Mouse (Mus musculus) adrenal gland (tissue): ENCODE data around the gene Thbd.

Experiments used
- intact Hi-C: fragments of 180-260 bp; cut with DNase I; formaldehyde crosslinking; loops from one replicate; pipeline ENCODE4 v1.15.1; 2025

The Thbd gene

GRCm38 (mm10) chr2:148387652-148388581 lies 20.1 kb downstream of the Thbd start:
- intact Hi-C loops = no loop called here

GRCm38 (mm10) chr2:148386927-148387326 lies 21.1 kb downstream of the Thbd start:
- intact Hi-C loops = no loop called here

GRCm38 (mm10) chr2:148386476-148386875 lies 21.5 kb downstream of the Thbd start:
- intact Hi-C loops = no loop called here

GRCm38 (mm10) chr2:148381076-148381475 lies 26.9 kb downstream of the Thbd start:
- intact Hi-C loops = no loop called here

GRCm38 (mm10) chr2:148379899-148380413 lies 28.0 kb downstream of the Thbd start:
- intact Hi-C loops = no loop called here

- intact Hi-C loops = no loop called here
Measured at GRCm38 (mm10) chr2:148378817-148379342, 29.1 kb downstream of the Thbd start.

GRCm38 (mm10) chr2:148375326-148376150 lies 32.5 kb downstream of the Thbd start:
- intact Hi-C loops = no loop called here

GRCm38 (mm10) chr2:148373602-148374071 lies 34.4 kb downstream of the Thbd start:
- intact Hi-C loops = no loop called here

GRCm38 (mm10) chr2:148371743-148372630 lies 36.0 kb downstream of the Thbd start:
- intact Hi-C loops = no loop called here

- intact Hi-C loops = no loop called here
Measured at GRCm38 (mm10) chr2:148365227-148365626, 42.8 kb downstream of the Thbd start.

- intact Hi-C loops = no loop called here
Measured at GRCm38 (mm10) chr2:148364536-148364935, 43.5 kb downstream of the Thbd start.

GRCm38 (mm10) chr2:148357145-148357544 lies 50.8 kb downstream of the Thbd start:
- intact Hi-C loops = no loop called here
